Mouse (Mus musculus): ENCODE data around the gene Timm22. TPM values are rescaled to one million over a fixed set of nuclear protein-coding genes. Genes with fewer than 3 reads are reported as not detected.

Timm22 gene
- polyA plus RNA-seq, 1 experiment = 29.0 TPM

- no peak for TF ChIP-seq GATA1 (IDR thresholded peaks at IDR 0.05; ENCODE audit: borderline replicate concordance, low read length)
- TF ChIP-seq FLI1 (IDR thresholded peaks at IDR 0.05; ENCODE audit: low read length) = no peak
- peaks cover 12% of the 10 kb centered on the region for H3K4me1 ChIP-seq
- no peaks in the 10 kb centered on the region for H3K9me3 ChIP-seq
- peaks cover 25% of the 10 kb centered on the region for H3K27me3 ChIP-seq (replicated peaks)
- H3K4me3 ChIP-seq (replicated peaks) = no peak overlapping the region
- H3K36me3 ChIP-seq (replicated peaks; ENCODE audit: low read length) = peaks cover 16% of the 10 kb centered on the region
Observed at GRCm38 (mm10) chr11:76425749-76426148, 19.0 kb downstream of the Timm22 start.

GRCm38 (mm10) chr11:76427781-76428180, 21.0 kb downstream of the Timm22 start:
- Histone ChIP-seq H3K36me3 (replicated peaks; ENCODE audit: low read length) (peaks cover 3% of the 10 kb centered on the region), H3K9me3 (no peaks in the 10 kb centered on the region), H3K4me3 (replicated peaks) (no peak overlapping the region), H3K27me3 (replicated peaks) (peaks cover 38% of the 10 kb centered on the region), H3K4me1 (peaks cover 12% of the 10 kb centered on the region)
- TF ChIP-seq FLI1 (IDR thresholded peaks at IDR 0.05; ENCODE audit: low read length) = no peak
- TF ChIP-seq GATA1 (IDR thresholded peaks at IDR 0.05; ENCODE audit: borderline replicate concordance, low read length) = no peak

GRCm38 (mm10) chr11:76429046-76429445, 22.3 kb downstream of the Timm22 start:
- Histone ChIP-seq H3K9me3 (no peaks in the 10 kb centered on the region), H3K27me3 (replicated peaks) (peaks cover 42% of the 10 kb centered on the region), H3K4me1 (peaks cover 12% of the 10 kb centered on the region), H3K36me3 (replicated peaks; ENCODE audit: low read length) (no peaks in the 10 kb centered on the region), H3K4me3 (replicated peaks) (no peak overlapping the region)
- TF ChIP-seq FLI1 (IDR thresholded peaks at IDR 0.05; ENCODE audit: low read length) (no peak), GATA1 (IDR thresholded peaks at IDR 0.05; ENCODE audit: borderline replicate concordance, low read length) (no peak)

GRCm38 (mm10) chr11:76429556-76429955, 22.8 kb downstream of the Timm22 start:
- H3K4me1 ChIP-seq = peaks cover 12% of the 10 kb centered on the region
- no peaks in the 10 kb centered on the region for H3K36me3 ChIP-seq (replicated peaks; ENCODE audit: low read length)
- no peaks in the 10 kb centered on the region for H3K9me3 ChIP-seq
- H3K4me3 ChIP-seq (replicated peaks) = no peak overlapping the region
- peaks cover 42% of the 10 kb centered on the region for H3K27me3 ChIP-seq (replicated peaks)
- TF ChIP-seq GATA1 (IDR thresholded peaks at IDR 0.05; ENCODE audit: borderline replicate concordance, low read length) (no peak), FLI1 (IDR thresholded peaks at IDR 0.05; ENCODE audit: low read length) (no peak)

- Histone ChIP-seq H3K4me1 (peaks cover 12% of the 10 kb centered on the region), H3K36me3 (replicated peaks; ENCODE audit: low read length) (no peaks in the 10 kb centered on the region), H3K27me3 (replicated peaks) (peaks cover 43% of the 10 kb centered on the region), H3K4me3 (replicated peaks) (no peak overlapping the region), H3K9me3 (no peaks in the 10 kb centered on the region)
- TF ChIP-seq FLI1 (IDR thresholded peaks at IDR 0.05; ENCODE audit: low read length) (no peak), GATA1 (IDR thresholded peaks at IDR 0.05; ENCODE audit: borderline replicate concordance, low read length) (no peak)
Observed at GRCm38 (mm10) chr11:76429966-76430631, 23.3 kb downstream of the Timm22 start.

GRCm38 (mm10) chr11:76436009-76436408, 29.3 kb downstream of the Timm22 start:
- peaks cover 4% of the 10 kb centered on the region; the same call in 1 of the 2 replicates for H3K9me3 ChIP-seq
- peaks cover 3% of the 10 kb centered on the region for H3K36me3 ChIP-seq (replicated peaks; ENCODE audit: low read length)
- H3K4me1 ChIP-seq = no peaks in the 10 kb centered on the region
- TF ChIP-seq FLI1 (IDR thresholded peaks at IDR 0.05; ENCODE audit: low read length) = no peak
- no peak for TF ChIP-seq GATA1 (IDR thresholded peaks at IDR 0.05; ENCODE audit: borderline replicate concordance, low read length)
- H3K4me3 ChIP-seq (replicated peaks) = no peak overlapping the region
- H3K27me3 ChIP-seq (replicated peaks) = peaks cover 71% of the 10 kb centered on the region

GRCm38 (mm10) chr11:76436864-76437437, 30.2 kb downstream of the Timm22 start:
- Histone ChIP-seq H3K4me1 (no peaks in the 10 kb centered on the region), H3K27me3 (replicated peaks) (peaks cover 70% of the 10 kb centered on the region), H3K36me3 (replicated peaks; ENCODE audit: low read length) (peaks cover 3% of the 10 kb centered on the region), H3K9me3 (peaks cover 4% of the 10 kb centered on the region; the same call in 1 of the 2 replicates), H3K4me3 (replicated peaks) (no peak overlapping the region)
- TF ChIP-seq GATA1 (IDR thresholded peaks at IDR 0.05; ENCODE audit: borderline replicate concordance, low read length) (no peak), FLI1 (IDR thresholded peaks at IDR 0.05; ENCODE audit: low read length) (no peak)

- peaks cover 9% of the 10 kb centered on the region for H3K36me3 ChIP-seq (replicated peaks; ENCODE audit: low read length)
- no peak overlapping the region for H3K4me3 ChIP-seq (replicated peaks)
- peaks cover 80% of the 10 kb centered on the region for H3K27me3 ChIP-seq (replicated peaks)
- TF ChIP-seq FLI1 (IDR thresholded peaks at IDR 0.05; ENCODE audit: low read length) (no peak), GATA1 (IDR thresholded peaks at IDR 0.05; ENCODE audit: borderline replicate concordance, low read length) (no peak)
- H3K4me1 ChIP-seq = no peaks in the 10 kb centered on the region
- H3K9me3 ChIP-seq = peaks cover 4% of the 10 kb centered on the region; the same call in 1 of the 2 replicates
Observed at GRCm38 (mm10) chr11:76439666-76440065, 32.9 kb downstream of the Timm22 start.

- H3K9me3 ChIP-seq = no peaks in the 10 kb centered on the region
- H3K36me3 ChIP-seq (replicated peaks; ENCODE audit: low read length) = peaks cover 6% of the 10 kb centered on the region
- H3K4me1 ChIP-seq = peaks cover 10% of the 10 kb centered on the region
- no peak overlapping the region for H3K4me3 ChIP-seq (replicated peaks)
- TF ChIP-seq FLI1 (IDR thresholded peaks at IDR 0.05; ENCODE audit: low read length) (no peak), GATA1 (IDR thresholded peaks at IDR 0.05; ENCODE audit: borderline replicate concordance, low read length) (no peak)
- peaks cover 53% of the 10 kb centered on the region for H3K27me3 ChIP-seq (replicated peaks)
Observed at GRCm38 (mm10) chr11:76445459-76445858, 38.7 kb downstream of the Timm22 start.

- peaks cover 6% of the 10 kb centered on the region for H3K36me3 ChIP-seq (replicated peaks; ENCODE audit: low read length)
- H3K9me3 ChIP-seq = no peaks in the 10 kb centered on the region
- H3K4me3 ChIP-seq (replicated peaks) = no peak overlapping the region
- H3K27me3 ChIP-seq (replicated peaks) = peaks cover 47% of the 10 kb centered on the region
- peaks cover 12% of the 10 kb centered on the region for H3K4me1 ChIP-seq
- TF ChIP-seq FLI1 (IDR thresholded peaks at IDR 0.05; ENCODE audit: low read length) (no peak), GATA1 (IDR thresholded peaks at IDR 0.05; ENCODE audit: borderline replicate concordance, low read length) (no peak)
Observed at GRCm38 (mm10) chr11:76446251-76446650, 39.5 kb downstream of the Timm22 start.

All from megakaryocyte, embryonic 14.5 days (primary cell).